12 mouse cellular contexts compared by ENCODE assay signal in genomic region chr2:179767527-179767849, GRCm38 (mm10).
DNase-seq lines count a peak whose midpoint lies in the region; ATAC-seq lines count a peak whose summit lies in the region.
"Had no signal": no experiment of that assay in that cellular context is flagged by ENCODE, and none has a peak within 500 bp of the region (broad histone marks: within the 10 kb centered on the region; RNA-seq: fewer than 3 reads in every experiment).

No protein-coding gene starts in this region.

- intact Hi-C loops in left cerebral cortex, postnatal 25 days (cut with DNase I) = no loop called here

- peak overlapping the region; percentile 17 for H3K4me2 ChIP-seq in hindbrain, embryonic 15.5 days
- H3K4me2 ChIP-seq: embryonic facial prominence, embryonic 13.5 days; liver, embryonic 12.5 days had no signal

- peaks cover 53% of the 10 kb centered on the region for H3K4me1 ChIP-seq in heart, embryonic 10.5 days
- H3K4me1 ChIP-seq in hindbrain, embryonic 15.5 days (replicated peaks) = peaks cover 39% of the 10 kb centered on the region
- H3K4me1 ChIP-seq: liver, embryonic 12.5 days had no signal

- no peak overlapping the region for H3K9ac ChIP-seq in hindbrain, embryonic 15.5 days
- H3K9ac ChIP-seq: embryonic facial prominence, embryonic 13.5 days; liver, embryonic 12.5 days had no signal

- no peak for DNase-seq in heart, embryonic 10.5 days (ENCODE audit: low spot score)
- no peak for DNase-seq in heart, adult 18-20 months
- peak; percentile 17 for DNase-seq in retina, postnatal 7 days (ENCODE audit: low read depth, low spot score)
- no peak for DNase-seq in retina, embryonic 14.5 days (ENCODE audit: low spot score)
- DNase-seq in yolk sac, embryonic 10.5 days (ENCODE audit: low spot score) = peak; percentile 28
- DNase-seq in left cerebral cortex, postnatal 25 days (ENCODE audit: low spot score in 2 of 2) = no peak
- no peak for DNase-seq in cerebellum, adult 18-20 months
- DNase-seq: adrenal gland, postnatal 10 days had no signal

- peak overlapping the region; percentile 35 for H3K4me3 ChIP-seq in heart, embryonic 10.5 days
- no peak overlapping the region for H3K4me3 ChIP-seq in hindbrain, embryonic 15.5 days
- H3K4me3 ChIP-seq: embryonic facial prominence, embryonic 13.5 days; liver, embryonic 12.5 days had no signal

- 10% methylated on average over 9 of the region's 9 CpGs for WGBS in heart, embryonic 10.5 days
- WGBS in hindbrain, embryonic 15.5 days = 6% methylated on average over 9 of the region's 9 CpGs

- peaks cover 41% of the 10 kb centered on the region for H3K27me3 ChIP-seq in heart, embryonic 10.5 days (ENCODE audit: insufficient read depth, poor library complexity, severe bottlenecking)
- H3K27me3 ChIP-seq in hindbrain, embryonic 15.5 days = no peaks in the 10 kb centered on the region; the same call in 1 of the 2 replicates

- H3K27ac ChIP-seq in heart, embryonic 10.5 days = peak overlapping the region; percentile 56; the same call in 1 of the 2 replicates
- H3K27ac ChIP-seq in hindbrain, embryonic 15.5 days (replicated peaks) = 0 out of 2 replicates have a peak overlapping the region, but pooled peaks have one; percentile 14
- H3K27ac ChIP-seq: embryonic facial prominence, embryonic 13.5 days; liver, embryonic 12.5 days had no signal

- no peaks in the 10 kb centered on the region for H3K9me3 ChIP-seq in heart, embryonic 10.5 days
- no peaks in the 10 kb centered on the region for H3K9me3 ChIP-seq in hindbrain, embryonic 15.5 days
- H3K9me3 ChIP-seq: embryonic facial prominence, embryonic 13.5 days; liver, embryonic 12.5 days had no signal

- ATAC-seq in hindbrain, embryonic 15.5 days (ENCODE audit: low FRiP score, low read depth) = no peak
- ATAC-seq: intestine, postnatal 0 days; liver, embryonic 12.5 days had no signal

- H3K36me3 ChIP-seq in heart, embryonic 10.5 days = no peaks in the 10 kb centered on the region
- H3K36me3 ChIP-seq in hindbrain, embryonic 15.5 days = no peaks in the 10 kb centered on the region
- H3K36me3 ChIP-seq: embryonic facial prominence, embryonic 13.5 days; liver, embryonic 12.5 days had no signal

Comparison
In these comparisons a context has a peak if more than half of its experiments do, and no peak if none do; other contexts are left out.
1. DNase-seq: peak in retina, postnatal 7 days (single experiment) and yolk sac, embryonic 10.5 days (single experiment); none in heart, embryonic 10.5 days (single experiment), heart, adult 18-20 months (0 of 2), retina, embryonic 14.5 days (single experiment), left cerebral cortex, postnatal 25 days (0 of 2) and cerebellum, adult 18-20 months (0 of 2).